Comparison of ENCODE assay signal across 7 mouse cellular contexts in genomic region chr10:43477865-43478681, GRCm38 (mm10). TPM values are rescaled to one million over a fixed set of nuclear protein-coding genes. Genes with fewer than 3 reads are reported as not detected.
DNase-seq lines count a peak whose midpoint lies in the region.

No protein-coding gene starts in this region.

- DNase-seq in adipocyte (ENCODE audit: low spot score): peak; percentile 38
- DNase-seq in cerebellum, postnatal 14 days: peak; percentile 55 to 60
- peak; percentile 32 to 50 for DNase-seq in gastrocnemius, adult 8-10 months (ENCODE audit: low spot score in 2 of 2)
- peak; percentile 36 for DNase-seq in induced T-regulatory cell, adult 2 months (ENCODE audit: low read depth)
- DNase-seq in left cerebral cortex, postnatal 25 days (ENCODE audit: low spot score in 2 of 2): peak; percentile 39 to 63
- peak; percentile 77 for DNase-seq in mesoderm, embryonic 11.5 days (ENCODE audit: low read depth, low spot score)
- peak; percentile 58 for DNase-seq in right cerebral cortex, postnatal 4 days

- intact Hi-C loops in left cerebral cortex, postnatal 25 days (cut with DNase I): loop anchor here (2.0 kb wide), 1 partner anchor 303 kb away; the partner anchor contains the start of genes 9030612E09Rik and Sobp

RNA-seq across cellular contexts. Expression of gene Bend3, which starts 0.6 kb away (rescaled TPM):
- 1 to 10 TPM; 4.2 to 5.6 (median 4.9) TPM for total RNA-seq in gastrocnemius, adult 8-10 months (2022)
- total RNA-seq in left cerebral cortex, postnatal 25 days (2021): 1 to 10 TPM; 4.3 to 5.9 TPM

RNA-seq across cellular contexts. Expression of gene Gm9803, which starts 45.8 kb away (rescaled TPM):
- total RNA-seq in gastrocnemius, adult 8-10 months (2022): 10 to 100 TPM in 1 of 4 experiments, 1 to 10 TPM in 1, not detected in 2; 9.8 to 13.6 TPM
- 10 to 100 TPM in 1 of 2 experiments, not detected in 1; 11.6 TPM for total RNA-seq in left cerebral cortex, postnatal 25 days (2021)

Comparison
In these comparisons a context has a peak if more than half of its experiments do, and no peak if none do; other contexts are left out.
1. Peak in every context shown above with its lines: DNase-seq.